Mouse (Mus musculus): ENCODE measurements around the gene Fam122a. TPM values are rescaled to one million over a fixed set of nuclear protein-coding genes. Genes with fewer than 3 reads are reported as not detected.
A peak's percentile ranks its signal among the peaks of the same experiment; 100 is the strongest.

The Fam122a gene
- 10.2 and 10.4 TPM in 2 replicates for polyA plus RNA-seq (2011; ENCODE audit: insufficient read depth, insufficient read length, low replicate concordance, missing spikeins)

DNA sequence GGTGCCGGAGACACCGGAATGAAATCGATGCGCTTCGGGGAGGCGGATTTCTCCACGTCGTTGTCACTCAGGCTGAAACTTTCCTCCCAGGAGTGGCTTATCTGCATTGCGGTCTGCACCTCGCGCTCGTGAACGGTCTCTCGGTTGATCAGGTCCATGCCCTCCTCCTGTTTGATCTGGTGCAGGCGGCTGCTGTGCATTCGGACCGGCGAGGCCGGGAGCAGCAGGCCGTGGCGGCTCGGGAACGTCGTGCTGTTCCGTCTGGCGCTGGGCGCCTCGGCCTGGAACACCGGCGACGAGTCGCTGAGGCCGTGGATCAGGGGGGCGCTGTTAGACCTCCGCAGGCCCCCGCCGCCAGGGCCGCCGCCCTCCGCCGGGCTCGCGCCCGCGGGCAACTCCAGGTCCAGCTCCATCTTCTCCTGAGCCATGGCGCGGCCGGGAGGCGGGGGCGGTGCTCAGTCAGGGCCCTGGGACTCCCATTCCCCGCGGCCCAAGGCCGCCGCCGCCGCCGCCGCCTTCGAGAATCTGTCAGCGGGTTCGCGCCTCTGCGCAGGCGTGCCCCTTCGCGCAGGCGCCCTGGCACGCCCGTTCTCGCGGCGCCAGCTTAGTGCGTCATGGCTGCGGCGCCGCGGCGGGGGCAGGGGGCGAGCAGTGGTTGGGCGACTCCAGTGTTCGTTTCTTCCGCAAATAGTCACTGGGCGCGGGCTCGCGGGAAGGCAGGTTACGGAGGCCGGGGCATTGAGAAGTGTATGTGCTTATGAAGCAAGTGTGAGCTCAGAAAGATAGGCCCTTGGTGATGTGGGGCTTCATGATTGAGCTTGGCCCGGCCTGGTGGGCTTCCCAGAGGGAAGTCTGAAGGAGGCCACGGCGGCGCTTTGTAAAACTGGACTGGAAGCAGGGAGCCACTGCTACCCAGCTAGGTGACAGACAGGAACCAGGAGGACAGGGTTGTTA lies at the start of gene Fam122a:
Fam122a (minus strand) TSS at position 428 of the 954 bp plus-strand sequence.
- peaks cover 2% of the 10 kb centered on the region for H3K4me1 ChIP-seq (ENCODE audit: control insufficient read depth, insufficient read depth, low read length)
- WGBS = under 1% methylated on average over 92 of the region's 92 CpGs
- H3K4me3 ChIP-seq (replicated peaks; ENCODE audit: control insufficient read depth, low read depth, low read length) = peak within 1 kb of the TSS; percentile 98
- no peak; the same call in 1 of the 2 replicates for TF ChIP-seq CTCF (IDR thresholded peaks at IDR 0.05; ENCODE audit: control insufficient read depth, insufficient read depth, low read length)
- peak; percentile 82 for TF ChIP-seq POLR2A (IDR thresholded peaks at IDR 0.05; ENCODE audit: borderline replicate concordance, control insufficient read depth, low read depth, low read length)
- peak within 1 kb of the TSS; percentile 88 for H3K27ac ChIP-seq (ENCODE audit: control insufficient read depth, insufficient read depth, low read depth, low read length, poor library complexity)

DNA sequence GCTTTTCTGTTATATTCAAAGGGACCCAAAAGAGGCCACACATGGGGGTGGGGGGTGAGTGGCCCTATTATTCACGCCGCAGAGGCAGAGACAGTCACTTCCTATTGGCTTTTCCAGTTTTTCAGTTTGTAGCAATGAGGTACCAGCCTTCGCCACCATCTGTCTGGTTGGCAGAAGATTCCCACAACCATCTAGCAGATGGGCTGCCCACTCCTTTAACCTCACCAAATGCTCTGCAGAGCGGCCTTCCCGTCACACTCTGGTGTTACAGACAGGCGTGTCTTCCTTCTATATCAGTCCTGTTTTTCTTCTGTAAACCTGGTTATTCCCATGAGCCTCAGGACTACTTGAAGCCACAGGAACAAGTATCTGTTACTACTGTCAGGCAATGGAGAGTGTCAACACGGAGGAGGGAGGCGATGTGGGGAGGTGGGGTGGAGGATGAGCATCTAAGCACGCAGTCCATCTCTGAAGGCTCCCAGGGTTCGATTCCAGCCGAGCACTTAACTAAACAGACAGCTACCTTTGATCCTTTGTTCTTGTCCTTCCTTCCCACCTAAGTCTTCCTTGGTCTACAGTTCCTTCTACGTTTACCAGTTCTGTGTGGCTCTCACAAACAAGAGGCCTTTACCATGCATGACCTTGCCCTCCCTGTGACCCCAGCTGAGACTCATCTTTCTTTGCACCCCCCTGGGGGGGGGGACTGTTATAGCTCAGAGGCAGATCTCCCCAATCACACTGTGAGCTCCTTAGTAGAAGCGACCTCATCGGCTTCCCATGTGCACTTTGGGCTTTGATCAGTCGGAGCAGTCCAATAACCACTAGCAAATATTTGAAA lies 46.5 kb upstream of the Fam122a start:
- WGBS = 89% methylated on average over 15 of the region's 15 CpGs
- TF ChIP-seq POLR2A (IDR thresholded peaks at IDR 0.05; ENCODE audit: borderline replicate concordance, control insufficient read depth, low read depth, low read length) (no peak), CTCF (IDR thresholded peaks at IDR 0.05; ENCODE audit: control insufficient read depth, insufficient read depth, low read length) (no peak)
- Histone ChIP-seq H3K27ac (ENCODE audit: control insufficient read depth, insufficient read depth, low read depth, low read length, poor library complexity) (no peak overlapping the region), H3K4me1 (ENCODE audit: control insufficient read depth, insufficient read depth, low read length) (peaks cover 9% of the 10 kb centered on the region), H3K4me3 (replicated peaks; ENCODE audit: control insufficient read depth, low read depth, low read length) (no peak overlapping the region)

DNA sequence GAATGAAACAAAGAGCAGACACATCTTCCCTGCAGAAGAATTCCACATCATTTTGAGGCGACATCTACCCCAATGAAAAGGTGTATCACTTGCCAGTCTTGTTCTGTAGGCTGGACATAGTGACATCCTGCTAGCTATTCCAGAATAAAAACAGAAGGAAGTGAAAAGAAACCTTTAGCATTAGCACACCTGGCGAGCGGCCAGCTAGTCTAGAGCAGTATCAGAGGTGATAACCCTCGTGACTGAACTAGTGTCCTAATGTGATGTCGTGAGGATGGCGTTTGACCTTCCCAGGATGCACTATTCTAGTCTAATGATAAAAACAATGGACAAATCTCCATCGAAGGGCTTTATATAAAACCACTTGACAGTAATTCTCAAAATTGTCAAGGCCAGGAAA lies 44.8 kb upstream of the Fam122a start:
- no peak overlapping the region for H3K4me3 ChIP-seq (replicated peaks; ENCODE audit: control insufficient read depth, low read depth, low read length)
- peaks cover 5% of the 10 kb centered on the region; the same call in 1 of the 2 replicates for H3K4me1 ChIP-seq (ENCODE audit: control insufficient read depth, insufficient read depth, low read length)
- TF ChIP-seq CTCF (IDR thresholded peaks at IDR 0.05; ENCODE audit: control insufficient read depth, insufficient read depth, low read length) = no peak
- TF ChIP-seq POLR2A (IDR thresholded peaks at IDR 0.05; ENCODE audit: borderline replicate concordance, control insufficient read depth, low read depth, low read length) = no peak
- 64% methylated on average over 7 of the region's 7 CpGs for WGBS
- H3K27ac ChIP-seq (ENCODE audit: control insufficient read depth, insufficient read depth, low read depth, low read length, poor library complexity) = no peak overlapping the region

DNA sequence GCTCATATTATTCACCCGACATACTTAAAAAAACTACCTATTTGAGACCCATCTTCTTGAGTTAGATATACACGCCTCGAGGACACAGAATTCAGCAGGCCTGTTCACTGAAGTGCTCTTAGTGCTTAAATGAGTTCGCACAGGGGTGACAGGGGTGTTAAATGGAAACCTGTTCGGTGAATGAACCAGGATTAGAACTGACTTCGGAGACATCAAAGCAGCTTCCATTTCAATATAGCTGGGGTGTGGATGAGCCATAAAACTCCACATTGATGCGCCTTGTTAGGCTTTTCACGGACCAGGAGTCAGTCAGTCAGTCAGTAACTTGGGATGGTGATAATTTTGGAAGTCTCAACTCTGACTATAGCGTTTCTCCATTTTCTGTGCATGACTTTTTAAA lies 44.0 kb upstream of the Fam122a start:
- TF ChIP-seq CTCF (IDR thresholded peaks at IDR 0.05; ENCODE audit: control insufficient read depth, insufficient read depth, low read length) = no peak
- TF ChIP-seq POLR2A (IDR thresholded peaks at IDR 0.05; ENCODE audit: borderline replicate concordance, control insufficient read depth, low read depth, low read length) = no peak
- Histone ChIP-seq H3K4me1 (ENCODE audit: control insufficient read depth, insufficient read depth, low read length) (peaks cover 3% of the 10 kb centered on the region; the same call in 1 of the 2 replicates), H3K4me3 (replicated peaks; ENCODE audit: control insufficient read depth, low read depth, low read length) (no peak overlapping the region), H3K27ac (ENCODE audit: control insufficient read depth, insufficient read depth, low read depth, low read length, poor library complexity) (no peak overlapping the region)
- WGBS = 90% methylated on average over 9 of the region's 9 CpGs

DNA sequence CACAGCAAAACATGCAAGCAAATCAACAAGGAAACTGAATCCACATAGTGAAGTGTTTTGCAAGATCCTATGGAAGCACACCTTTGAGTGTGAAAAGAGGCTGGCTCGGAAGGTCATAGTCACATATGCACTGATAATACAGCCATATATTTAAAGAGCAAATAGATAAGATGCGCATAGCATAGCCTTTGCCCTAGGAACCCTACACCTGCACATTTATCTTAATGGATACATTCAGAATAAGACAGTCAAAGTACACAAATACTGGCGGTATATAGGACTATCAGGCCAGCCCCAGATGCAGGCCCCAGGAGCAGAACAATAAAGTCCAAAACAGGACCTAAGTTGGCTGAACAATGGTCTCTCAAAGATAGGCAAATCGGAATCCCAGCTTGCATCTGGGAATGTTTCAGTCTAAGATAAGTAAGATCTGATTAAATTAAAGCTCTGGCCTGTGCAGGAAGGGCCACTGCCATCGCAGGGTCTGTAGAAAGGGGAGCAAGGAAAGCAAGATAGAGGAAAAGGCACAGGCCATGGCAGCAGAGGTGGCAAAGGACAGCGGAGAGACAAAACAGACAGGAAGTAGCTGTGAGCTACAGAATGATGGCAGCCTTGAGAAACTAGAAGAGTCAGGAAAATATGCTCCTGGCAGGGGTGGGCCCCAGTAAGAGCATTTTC lies 42.7 kb upstream of the Fam122a start:
- Histone ChIP-seq H3K27ac (ENCODE audit: control insufficient read depth, insufficient read depth, low read depth, low read length, poor library complexity) (no peak overlapping the region), H3K4me1 (ENCODE audit: control insufficient read depth, insufficient read depth, low read length) (peaks cover 4% of the 10 kb centered on the region; the same call in 1 of the 2 replicates), H3K4me3 (replicated peaks; ENCODE audit: control insufficient read depth, low read depth, low read length) (no peak overlapping the region)
- TF ChIP-seq CTCF (IDR thresholded peaks at IDR 0.05; ENCODE audit: control insufficient read depth, insufficient read depth, low read length) (no peak), POLR2A (IDR thresholded peaks at IDR 0.05; ENCODE audit: borderline replicate concordance, control insufficient read depth, low read depth, low read length) (no peak)
- WGBS = 67% methylated on average over 6 of the region's 6 CpGs

DNA sequence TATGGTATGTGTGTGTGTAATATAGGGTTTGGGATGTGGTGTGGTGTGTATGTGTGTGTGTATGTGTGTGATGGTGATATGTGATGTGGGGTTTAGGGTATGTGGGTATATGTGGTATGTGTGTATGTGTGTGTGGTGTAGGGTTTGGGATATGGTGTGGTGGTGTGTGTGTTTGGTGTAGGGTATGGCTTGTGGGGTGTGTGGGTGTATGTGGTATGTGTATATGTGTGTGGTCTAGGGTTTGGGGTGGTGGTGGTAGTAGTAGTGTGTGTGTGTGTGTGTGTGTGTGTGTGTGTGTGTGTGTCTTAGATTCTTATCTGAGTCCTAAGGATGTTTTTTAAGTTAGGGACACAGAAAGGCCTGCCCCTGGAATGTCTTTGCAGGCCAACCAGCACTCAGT lies 41.2 kb upstream of the Fam122a start:
- H3K4me1 ChIP-seq (ENCODE audit: control insufficient read depth, insufficient read depth, low read length) = peaks cover 5% of the 10 kb centered on the region; the same call in 1 of the 2 replicates
- no peak overlapping the region for H3K4me3 ChIP-seq (replicated peaks; ENCODE audit: control insufficient read depth, low read depth, low read length)
- no peak overlapping the region for H3K27ac ChIP-seq (ENCODE audit: control insufficient read depth, insufficient read depth, low read depth, low read length, poor library complexity)
- TF ChIP-seq CTCF (IDR thresholded peaks at IDR 0.05; ENCODE audit: control insufficient read depth, insufficient read depth, low read length) = no peak
- TF ChIP-seq POLR2A (IDR thresholded peaks at IDR 0.05; ENCODE audit: borderline replicate concordance, control insufficient read depth, low read depth, low read length) = no peak

DNA sequence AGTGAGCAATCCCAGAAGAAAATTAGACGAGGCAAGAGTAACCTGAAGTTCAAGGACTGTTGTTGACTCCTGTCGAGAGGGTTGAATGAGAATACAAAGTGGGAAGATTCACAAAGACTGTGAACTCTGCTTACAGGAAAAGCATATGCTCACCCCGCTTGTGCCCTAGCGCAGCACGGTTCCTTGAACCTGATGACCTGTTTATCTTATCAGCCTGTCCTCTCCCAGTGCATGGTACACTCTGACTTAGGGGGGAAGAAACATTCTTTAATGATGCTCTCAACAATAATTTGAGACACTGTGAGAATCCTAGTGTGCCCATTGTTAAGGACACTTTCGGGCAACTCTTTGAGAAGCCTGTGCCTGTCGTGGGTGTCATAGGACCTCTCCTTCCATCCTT lies 39.9 kb upstream of the Fam122a start:
- TF ChIP-seq CTCF (IDR thresholded peaks at IDR 0.05; ENCODE audit: control insufficient read depth, insufficient read depth, low read length) = no peak
- TF ChIP-seq POLR2A (IDR thresholded peaks at IDR 0.05; ENCODE audit: borderline replicate concordance, control insufficient read depth, low read depth, low read length) = no peak
- WGBS = 70% methylated on average over 7 of the region's 7 CpGs
- H3K27ac ChIP-seq (ENCODE audit: control insufficient read depth, insufficient read depth, low read depth, low read length, poor library complexity) = no peak overlapping the region
- no peak overlapping the region for H3K4me3 ChIP-seq (replicated peaks; ENCODE audit: control insufficient read depth, low read depth, low read length)
- H3K4me1 ChIP-seq (ENCODE audit: control insufficient read depth, insufficient read depth, low read length) = peaks cover 4% of the 10 kb centered on the region; the same call in 1 of the 2 replicates

All from bone marrow, adult 2 months (tissue).